Mouse (Mus musculus) adrenal gland (tissue): Measurements from ENCODE around the gene Rbbp5.

Source experiments
- intact Hi-C: fragments of 180-260 bp; cut with DNase I; formaldehyde crosslinking; loops from one replicate; pipeline ENCODE4 v1.15.1; 2025

The Rbbp5 gene

GRCm38 (mm10) chr1:132483759-132484158 lies 6.6 kb downstream of the Rbbp5 start:
- intact Hi-C loops: no loop called here

- intact Hi-C loops: no loop called here
Observed at GRCm38 (mm10) chr1:132500535-132500934, 23.4 kb downstream of the Rbbp5 start.

GRCm38 (mm10) chr1:132505155-132505554 lies 28.0 kb downstream of the Rbbp5 start:
- intact Hi-C loops: no loop called here

- intact Hi-C loops: no loop called here
Observed at GRCm38 (mm10) chr1:132506058-132506457, 28.9 kb downstream of the Rbbp5 start, which contains the start of gene Tmem81. TSS of gene Tmem81 (plus strand) at chr1:132506230.

GRCm38 (mm10) chr1:132506656-132507055 lies 29.5 kb downstream of the Rbbp5 start:
- intact Hi-C loops: no loop called here

GRCm38 (mm10) chr1:132509771-132510170 lies 32.6 kb downstream of the Rbbp5 start:
- intact Hi-C loops: no loop called here

GRCm38 (mm10) chr1:132511521-132511920 lies 34.4 kb downstream of the Rbbp5 start:
- intact Hi-C loops: no loop called here

- intact Hi-C loops: no loop called here
Observed at GRCm38 (mm10) chr1:132512106-132512505, 34.9 kb downstream of the Rbbp5 start.

- intact Hi-C loops: no loop called here
Observed at GRCm38 (mm10) chr1:132515339-132515738, 38.2 kb downstream of the Rbbp5 start.

- intact Hi-C loops: no loop called here
Observed at GRCm38 (mm10) chr1:132516776-132517175, 39.6 kb downstream of the Rbbp5 start.

GRCm38 (mm10) chr1:132518621-132519020 lies 41.5 kb downstream of the Rbbp5 start:
- intact Hi-C loops: no loop called here

GRCm38 (mm10) chr1:132519734-132520133 lies 42.6 kb downstream of the Rbbp5 start:
- intact Hi-C loops: loop anchor here (1.0 kb wide), 1 partner anchor 152 kb away; no protein-coding TSS in a partner anchor

- intact Hi-C loops: loop anchor here (1.0 kb wide), 1 partner anchor 153 kb away; no protein-coding TSS in a partner anchor
Observed at GRCm38 (mm10) chr1:132520764-132521163, 43.6 kb downstream of the Rbbp5 start.

- intact Hi-C loops: no loop called here
Observed at GRCm38 (mm10) chr1:132523048-132523447, 45.9 kb downstream of the Rbbp5 start.

GRCm38 (mm10) chr1:132523920-132524319 lies 46.8 kb downstream of the Rbbp5 start:
- intact Hi-C loops: no loop called here

- intact Hi-C loops: loop anchor here (1.0 kb wide), 1 partner anchor 68 kb away; no protein-coding TSS in a partner anchor
Observed at GRCm38 (mm10) chr1:132525832-132526231, 48.7 kb downstream of the Rbbp5 start.

- intact Hi-C loops: no loop called here
Observed at GRCm38 (mm10) chr1:132528071-132528470, 50.9 kb downstream of the Rbbp5 start.

- intact Hi-C loops: no loop called here
Observed at GRCm38 (mm10) chr1:132528647-132529334, 51.6 kb downstream of the Rbbp5 start.

- intact Hi-C loops: no loop called here
Observed at GRCm38 (mm10) chr1:132530631-132531191, 53.5 kb downstream of the Rbbp5 start.

GRCm38 (mm10) chr1:132532521-132532920 lies 55.4 kb downstream of the Rbbp5 start:
- intact Hi-C loops: no loop called here

GRCm38 (mm10) chr1:132533840-132534239 lies 56.7 kb downstream of the Rbbp5 start:
- intact Hi-C loops: no loop called here

GRCm38 (mm10) chr1:132535541-132535940 lies 58.4 kb downstream of the Rbbp5 start:
- intact Hi-C loops: no loop called here

GRCm38 (mm10) chr1:132536416-132536815 lies 59.3 kb downstream of the Rbbp5 start:
- intact Hi-C loops: no loop called here
